Mouse (Mus musculus): Measurements from ENCODE around the gene Lsm5.

- TF ChIP-seq GATA1 (IDR thresholded peaks at IDR 0.05; ENCODE audit: low read length) (no peak), TAL1 (IDR thresholded peaks at IDR 0.05; ENCODE audit: low read length) (no peak)
Observed at GRCm38 (mm10) chr6:56732545-56732944, 28.0 kb upstream of the Lsm5 start.
